Mouse (Mus musculus): ENCODE results near the gene Sugp1. TPM values are rescaled to one million over a fixed set of nuclear protein-coding genes. Genes with fewer than 3 reads are reported as not detected.

The Sugp1 gene
- total and polyA plus RNA-seq, 3 experiments, result 6.7 to 19.6 (median 15.8) TPM

GRCm38 (mm10) chr8:70104922-70105321 is 62.3 kb downstream of the Sugp1 start:
- intact Hi-C loops (cut with DNase I), result loop anchor here (1.0 kb wide), 2 partner anchors 61 to 118 kb away; no protein-coding TSS in a partner anchor
- 64% methylated on average over 7 of the region's 7 CpGs for WGBS

GRCm38 (mm10) chr8:70110451-70110850 is 67.8 kb downstream of the Sugp1 start:
- no peak overlapping the region for H3K9ac ChIP-seq (ENCODE audit: low read depth, low read length)
- TF ChIP-seq CTCF (IDR thresholded peaks at IDR 0.05) (no peak), EP300 (IDR thresholded peaks at IDR 0.05; ENCODE audit: insufficient read depth, low read depth, low read length) (no peak), POLR2A (IDR thresholded peaks at IDR 0.05; ENCODE audit: insufficient read depth, low read depth, low read length) (no peak)
- DNase-seq, result no peak
- peaks cover 9% of the 10 kb centered on the region; the same call in 1 of the 2 replicates for H3K27me3 ChIP-seq (ENCODE audit: control insufficient read depth, insufficient read depth, low read length)
- H3K27ac ChIP-seq, result no peak overlapping the region
- H3K36me3 ChIP-seq (ENCODE audit: control insufficient read depth, insufficient read depth, low read length), result no peaks in the 10 kb centered on the region
- no peaks in the 10 kb centered on the region for H3K4me1 ChIP-seq (ENCODE audit: control insufficient read depth, insufficient read depth, low read length)
- WGBS, result 97% methylated on average over 2 of the region's 2 CpGs
- intact Hi-C loops (cut with DNase I), result no loop called here
- H3K79me2 ChIP-seq (replicated peaks; ENCODE audit: control insufficient read depth, insufficient read depth, low read length), result no peaks in the 10 kb centered on the region
- H3K4me3 ChIP-seq, result no peak overlapping the region

More at GRCm38 (mm10) chr8:70104922-70105321, 62.3 kb downstream of the Sugp1 start:
- no peak overlapping the region for H3K27ac ChIP-seq
- H3K9ac ChIP-seq (ENCODE audit: low read depth, low read length), result no peak overlapping the region
- no peaks in the 10 kb centered on the region for H3K27me3 ChIP-seq (ENCODE audit: control insufficient read depth, insufficient read depth, low read length)
- H3K36me3 ChIP-seq (ENCODE audit: control insufficient read depth, insufficient read depth, low read length), result no peaks in the 10 kb centered on the region
- H3K79me2 ChIP-seq (replicated peaks; ENCODE audit: control insufficient read depth, insufficient read depth, low read length), result no peaks in the 10 kb centered on the region
- no peak for TF ChIP-seq POLR2A (IDR thresholded peaks at IDR 0.05; ENCODE audit: insufficient read depth, low read depth, low read length)
- TF ChIP-seq EP300 (IDR thresholded peaks at IDR 0.05; ENCODE audit: insufficient read depth, low read depth, low read length), result no peak
- no peak for TF ChIP-seq CTCF (IDR thresholded peaks at IDR 0.05)
- H3K4me1 ChIP-seq (ENCODE audit: control insufficient read depth, insufficient read depth, low read length), result no peaks in the 10 kb centered on the region
- no peak for DNase-seq
- no peak overlapping the region for H3K4me3 ChIP-seq

GRCm38 (mm10) chr8:70111192-70111795 is 68.7 kb downstream of the Sugp1 start:
- Histone ChIP-seq H3K4me3 (no peak overlapping the region), H3K4me1 (ENCODE audit: control insufficient read depth, insufficient read depth, low read length) (no peaks in the 10 kb centered on the region), H3K9ac (ENCODE audit: low read depth, low read length) (no peak overlapping the region), H3K36me3 (ENCODE audit: control insufficient read depth, insufficient read depth, low read length) (no peaks in the 10 kb centered on the region), H3K27me3 (ENCODE audit: control insufficient read depth, insufficient read depth, low read length) (peaks cover 9% of the 10 kb centered on the region; the same call in 1 of the 2 replicates), H3K27ac (no peak overlapping the region), H3K79me2 (replicated peaks; ENCODE audit: control insufficient read depth, insufficient read depth, low read length) (no peaks in the 10 kb centered on the region)
- intact Hi-C loops (cut with DNase I), result no loop called here
- no peak for TF ChIP-seq CTCF (IDR thresholded peaks at IDR 0.05)
- TF ChIP-seq EP300 (IDR thresholded peaks at IDR 0.05; ENCODE audit: insufficient read depth, low read depth, low read length), result no peak
- no peak for TF ChIP-seq POLR2A (IDR thresholded peaks at IDR 0.05; ENCODE audit: insufficient read depth, low read depth, low read length)
- DNase-seq, result no peak
- WGBS, result 48% methylated on average over 23 of the region's 23 CpGs

- peaks cover 9% of the 10 kb centered on the region; the same call in 1 of the 2 replicates for H3K27me3 ChIP-seq (ENCODE audit: control insufficient read depth, insufficient read depth, low read length)
- H3K9ac ChIP-seq (ENCODE audit: low read depth, low read length), result no peak overlapping the region
- H3K4me3 ChIP-seq, result no peak overlapping the region
- H3K27ac ChIP-seq, result no peak overlapping the region
- TF ChIP-seq POLR2A (IDR thresholded peaks at IDR 0.05; ENCODE audit: insufficient read depth, low read depth, low read length) (no peak), EP300 (IDR thresholded peaks at IDR 0.05; ENCODE audit: insufficient read depth, low read depth, low read length) (no peak), CTCF (IDR thresholded peaks at IDR 0.05) (no peak)
- intact Hi-C loops (cut with DNase I), result no loop called here
- H3K36me3 ChIP-seq (ENCODE audit: control insufficient read depth, insufficient read depth, low read length), result no peaks in the 10 kb centered on the region
- WGBS, result 9% methylated on average over 43 of the region's 43 CpGs
- no peaks in the 10 kb centered on the region for H3K4me1 ChIP-seq (ENCODE audit: control insufficient read depth, insufficient read depth, low read length)
- H3K79me2 ChIP-seq (replicated peaks; ENCODE audit: control insufficient read depth, insufficient read depth, low read length), result no peaks in the 10 kb centered on the region
- DNase-seq, result no peak
Observed at GRCm38 (mm10) chr8:70112401-70113016, 69.9 kb downstream of the Sugp1 start.

GRCm38 (mm10) chr8:70114488-70114887 is 71.9 kb downstream of the Sugp1 start:
- H3K27me3 ChIP-seq (ENCODE audit: control insufficient read depth, insufficient read depth, low read length), result peaks cover 11% of the 10 kb centered on the region; the same call in 1 of the 2 replicates
- H3K9ac ChIP-seq (ENCODE audit: low read depth, low read length), result no peak overlapping the region
- H3K36me3 ChIP-seq (ENCODE audit: control insufficient read depth, insufficient read depth, low read length), result no peaks in the 10 kb centered on the region
- H3K79me2 ChIP-seq (replicated peaks; ENCODE audit: control insufficient read depth, insufficient read depth, low read length), result no peaks in the 10 kb centered on the region
- WGBS, result 21% methylated on average over 6 of the region's 6 CpGs
- no peak overlapping the region for H3K4me3 ChIP-seq
- intact Hi-C loops (cut with DNase I), result no loop called here
- no peak overlapping the region for H3K27ac ChIP-seq
- no peak for DNase-seq
- no peaks in the 10 kb centered on the region for H3K4me1 ChIP-seq (ENCODE audit: control insufficient read depth, insufficient read depth, low read length)
- no peak for TF ChIP-seq EP300 (IDR thresholded peaks at IDR 0.05; ENCODE audit: insufficient read depth, low read depth, low read length)

GRCm38 (mm10) chr8:70114892-70115291 is 72.3 kb downstream of the Sugp1 start:
- no peaks in the 10 kb centered on the region for H3K36me3 ChIP-seq (ENCODE audit: control insufficient read depth, insufficient read depth, low read length)
- peaks cover 11% of the 10 kb centered on the region; the same call in 1 of the 2 replicates for H3K27me3 ChIP-seq (ENCODE audit: control insufficient read depth, insufficient read depth, low read length)

More at GRCm38 (mm10) chr8:70114892-70115291, 72.3 kb downstream of the Sugp1 start:
- no peaks in the 10 kb centered on the region for H3K79me2 ChIP-seq (replicated peaks; ENCODE audit: control insufficient read depth, insufficient read depth, low read length)
- H3K4me1 ChIP-seq (ENCODE audit: control insufficient read depth, insufficient read depth, low read length), result no peaks in the 10 kb centered on the region
- WGBS, result 57% methylated on average over 13 of the region's 13 CpGs
- DNase-seq, result no peak
- no peak overlapping the region for H3K4me3 ChIP-seq
- intact Hi-C loops (cut with DNase I), result no loop called here
- H3K27ac ChIP-seq, result no peak overlapping the region
- no peak overlapping the region for H3K9ac ChIP-seq (ENCODE audit: low read depth, low read length)
- TF ChIP-seq POLR2A (IDR thresholded peaks at IDR 0.05; ENCODE audit: insufficient read depth, low read depth, low read length) (no peak), CTCF (IDR thresholded peaks at IDR 0.05) (no peak), EP300 (IDR thresholded peaks at IDR 0.05; ENCODE audit: insufficient read depth, low read depth, low read length) (no peak)

All from heart, adult 2 months (tissue).